Mouse (Mus musculus): ENCODE results near the gene Amh.

GRCm38 (mm10) chr10:80827870-80828420 is 22.9 kb downstream of the Amh start:
- TF ChIP-seq EP300 (IDR thresholded peaks at IDR 0.05; ENCODE audit: insufficient read depth, low read depth, low read length) (no peak), CTCF (IDR thresholded peaks at IDR 0.05) (no peak)
